Mouse (Mus musculus) neutrophil, adult 5-6 weeks (primary cell): ENCODE data around the gene Fosb. TPM values are rescaled to one million over a fixed set of nuclear protein-coding genes. Genes with fewer than 3 reads are reported as not detected.
A peak's percentile ranks its signal among the peaks of the same experiment; 100 is the strongest.

Experiments used
- ATAC-seq: fragments of 151-379, 151-347 bp; 2 replicates; pipeline ENCODE4 v1.8.0; 2017; ENCODE audit warnings: mild to moderate bottlenecking, moderate TSS enrichment; ENCODE audit not compliant: insufficient number of reproducible peaks, poor library complexity, low FRiP score, severe bottlenecking; ENCODE audit errors: extremely low read depth
- total RNA-seq: library from RNA; stranded (forward); fragments of 200-1000 nt; gene quantifications from 2 replicates; pipeline ENCODE4 v1.2.3, GENCODE M21; 2017

Gene Fosb
- total RNA-seq, 1 experiment from 2014 or later: 64.4 TPM

GRCm38 (mm10) chr7:19295503-19296185, 14.2 kb downstream of the Fosb start:
- peak; percentile 85 for ATAC-seq

GRCm38 (mm10) chr7:19290969-19291596, 18.8 kb downstream of the Fosb start:
- no peak for ATAC-seq

- ATAC-seq: peak; percentile 34; the same call in 1 of the 2 replicates
Observed at GRCm38 (mm10) chr7:19284763-19285162, 25.1 kb downstream of the Fosb start.

- no peak for ATAC-seq
Observed at GRCm38 (mm10) chr7:19283406-19283804, 26.4 kb downstream of the Fosb start.

GRCm38 (mm10) chr7:19282791-19283405, 27.0 kb downstream of the Fosb start:
- ATAC-seq: 0 out of 2 replicates have a peak, but pooled peaks have one; percentile 20

GRCm38 (mm10) chr7:19282385-19282784, 27.5 kb downstream of the Fosb start, which contains the start of gene Rtn2:
Gene Rtn2, plus strand, starts transcription at chr7:19282624.
- peak; percentile 34 for ATAC-seq

GRCm38 (mm10) chr7:19281680-19282304, 28.1 kb downstream of the Fosb start:
- ATAC-seq: peak; percentile 47

GRCm38 (mm10) chr7:19279581-19280114, 30.2 kb downstream of the Fosb start, which contains the start of gene Ppm1n:
Gene Ppm1n, minus strand, starts transcription at chr7:19280064.
- ATAC-seq: no peak

- ATAC-seq: no peak
Observed at GRCm38 (mm10) chr7:19279052-19279451, 30.8 kb downstream of the Fosb start.

GRCm38 (mm10) chr7:19276253-19276652, 33.6 kb downstream of the Fosb start:
- no peak for ATAC-seq

GRCm38 (mm10) chr7:19272173-19272764, 37.6 kb downstream of the Fosb start:
- ATAC-seq: peak; percentile 59

GRCm38 (mm10) chr7:19271238-19272172, 38.3 kb downstream of the Fosb start, which contains the start of gene Vasp:
Gene Vasp, minus strand, starts transcription at chr7:19271817.
- peak; percentile 53 for ATAC-seq

GRCm38 (mm10) chr7:19270509-19271237, 39.2 kb downstream of the Fosb start:
- no peak for ATAC-seq

- no peak for ATAC-seq
Observed at GRCm38 (mm10) chr7:19269721-19270441, 40.0 kb downstream of the Fosb start.

- no peak for ATAC-seq
Observed at GRCm38 (mm10) chr7:19268993-19269681, 40.7 kb downstream of the Fosb start.

- ATAC-seq: no peak
Observed at GRCm38 (mm10) chr7:19267051-19267450, 42.8 kb downstream of the Fosb start.
